In the genomic region with DNA sequence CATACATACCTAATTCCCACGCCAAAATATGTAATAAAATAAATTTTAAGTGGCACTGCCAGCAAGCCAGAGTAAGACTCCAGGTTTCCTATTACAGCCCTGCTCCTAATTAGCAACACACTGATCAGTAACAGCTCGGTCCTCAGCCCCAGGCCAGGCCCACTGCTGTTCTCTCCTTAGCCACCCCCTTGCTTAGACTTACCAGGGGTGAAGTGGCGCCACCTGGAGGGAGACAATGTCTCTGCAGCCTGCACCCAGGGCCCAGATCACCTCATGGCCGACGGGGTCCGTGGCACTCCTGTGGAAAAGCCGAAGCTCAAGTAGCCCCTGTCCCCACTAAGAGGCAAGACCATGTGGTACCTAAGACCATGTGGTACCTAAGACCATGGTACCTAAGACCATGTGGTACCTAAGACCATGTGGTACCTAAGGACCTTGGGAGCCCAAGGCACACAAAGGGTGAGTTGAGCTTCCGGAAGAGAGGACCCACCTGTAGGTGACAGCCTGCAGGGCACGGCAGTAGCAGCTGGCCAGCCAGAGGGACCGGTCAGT, we compare ENCODE assay signal across 9 mouse cellular contexts. TPM values are rescaled to one million over a fixed set of nuclear protein-coding genes. Genes with fewer than 3 reads are reported as not detected.
DNase-seq lines count a peak whose midpoint lies in the region; ATAC-seq and TF ChIP-seq lines count a peak whose summit lies in the region.
"Had no signal": no experiment of that assay in that cellular context is flagged by ENCODE, and none has a peak within 500 bp of the region (broad histone marks: within the 10 kb centered on the region; RNA-seq: fewer than 3 reads in every experiment).

No protein-coding gene starts in this region.

- H3K36me3 ChIP-seq in forebrain, embryonic 10.5 days (replicated peaks): no peaks in the 10 kb centered on the region
- peaks cover 6% of the 10 kb centered on the region; the same call in 1 of the 2 replicates for H3K36me3 ChIP-seq in forebrain, embryonic 15.5 days
- H3K36me3 ChIP-seq in limb, embryonic 14.5 days (ENCODE audit: control insufficient read depth, insufficient read depth, low read length): no peaks in the 10 kb centered on the region

- no peak overlapping the region for H3K9ac ChIP-seq in forebrain, embryonic 15.5 days (replicated peaks)
- no peak overlapping the region for H3K9ac ChIP-seq in limb, embryonic 14.5 days (ENCODE audit: low read depth, low read length, severe bottlenecking)

- DNase-seq in forebrain, embryonic 10.5 days (ENCODE audit: extremely low spot score, low spot score): peak; percentile 48
- DNase-seq in B cell, adult 2 months: peak; percentile 59 to 65
- DNase-seq in brain, embryonic 14.5 days (ENCODE audit: low read depth): peak; percentile 33
- DNase-seq in limb, embryonic 14.5 days (ENCODE audit: low spot score): no peak
- no peak for DNase-seq in right cerebral cortex, postnatal 4 days
- DNase-seq in left cerebral cortex, postnatal 14 days (ENCODE audit: low spot score in 2 of 2): no peak

- H3K4me1 ChIP-seq in forebrain, embryonic 10.5 days: peaks cover 5% of the 10 kb centered on the region; the same call in 1 of the 2 replicates
- no peaks in the 10 kb centered on the region for H3K4me1 ChIP-seq in forebrain, embryonic 15.5 days
- H3K4me1 ChIP-seq in limb, embryonic 14.5 days (ENCODE audit: control insufficient read depth, insufficient read depth, low read length): no peaks in the 10 kb centered on the region
- H3K4me1 ChIP-seq in olfactory bulb, adult 2 months (ENCODE audit: control insufficient read depth, insufficient read depth, low read length): peaks cover 13% of the 10 kb centered on the region

- no peak overlapping the region for H3K27ac ChIP-seq in forebrain, embryonic 10.5 days
- H3K27ac ChIP-seq in forebrain, embryonic 15.5 days (replicated peaks): no peak overlapping the region
- no peak overlapping the region for H3K27ac ChIP-seq in limb, embryonic 14.5 days (replicated peaks; ENCODE audit: low read depth, low read length)
- no peak overlapping the region for H3K27ac ChIP-seq in olfactory bulb, adult 2 months (ENCODE audit: insufficient read depth, low read depth, low read length)

- no peak overlapping the region for H3K4me3 ChIP-seq in forebrain, embryonic 10.5 days
- no peak overlapping the region for H3K4me3 ChIP-seq in forebrain, embryonic 15.5 days
- no peak overlapping the region for H3K4me3 ChIP-seq in limb, embryonic 14.5 days (replicated peaks; ENCODE audit: low read length)
- no peak overlapping the region for H3K4me3 ChIP-seq in olfactory bulb, adult 2 months (ENCODE audit: insufficient read depth, low read depth, low read length)

- TF ChIP-seq POLR2A in brain, embryonic 14.5 days (IDR thresholded peaks at IDR 0.05; ENCODE audit: borderline replicate concordance, extremely low read depth, insufficient read depth, insufficient read length, poor library complexity, severe bottlenecking): no peak
- TF ChIP-seq POLR2A in limb, embryonic 14.5 days (IDR thresholded peaks at IDR 0.05; ENCODE audit: borderline replicate concordance, extremely low read depth, insufficient read depth, insufficient read length): no peak
- no peak for TF ChIP-seq POLR2A in olfactory bulb, adult 2 months (IDR thresholded peaks at IDR 0.05; ENCODE audit: insufficient read depth, low read depth, low read length)

- intact Hi-C loops in left cerebral cortex, postnatal 14 days (cut with DNase I): no loop called here

- ATAC-seq in forebrain, embryonic 15.5 days (replicated peaks): no peak
- peak; percentile 53; the same call in 1 of the 2 replicates for ATAC-seq in limb, embryonic 14.5 days (ENCODE audit: low FRiP score, low read depth)

- H3K9me3 ChIP-seq in forebrain, embryonic 10.5 days: no peaks in the 10 kb centered on the region
- H3K9me3 ChIP-seq in forebrain, embryonic 15.5 days: no peaks in the 10 kb centered on the region
- no peaks in the 10 kb centered on the region for H3K9me3 ChIP-seq in limb, embryonic 14.5 days (ENCODE audit: control insufficient read depth, low read length)

- no peak overlapping the region for H3K4me2 ChIP-seq in forebrain, embryonic 15.5 days (replicated peaks)
- H3K4me2 ChIP-seq in limb, embryonic 14.5 days (replicated peaks; ENCODE audit: low read depth, low read length, severe bottlenecking): no peak overlapping the region

- TF ChIP-seq CTCF in brain, embryonic 14.5 days (IDR thresholded peaks at IDR 0.05; ENCODE audit: borderline replicate concordance, extremely low read depth, insufficient read depth, insufficient read length): peak; percentile 55
- TF ChIP-seq CTCF in olfactory bulb, adult 2 months (IDR thresholded peaks at IDR 0.05; ENCODE audit: insufficient read depth, low read depth, low read length): peak; percentile 59

- 39% methylated on average over 10 of the region's 10 CpGs for WGBS in forebrain, embryonic 10.5 days
- 38% methylated on average over 10 of the region's 10 CpGs for WGBS in forebrain, embryonic 15.5 days
- 33% methylated on average over 10 of the region's 10 CpGs for WGBS in limb, embryonic 14.5 days
- WGBS in olfactory bulb, adult 2 months: 50% methylated on average over 10 of the region's 10 CpGs

- H3K27me3 ChIP-seq in forebrain, embryonic 10.5 days (ENCODE audit: poor library complexity, severe bottlenecking): peaks cover 52% of the 10 kb centered on the region
- H3K27me3 ChIP-seq in forebrain, embryonic 15.5 days: no peaks in the 10 kb centered on the region
- no peaks in the 10 kb centered on the region; the same call in 1 of the 2 replicates for H3K27me3 ChIP-seq in limb, embryonic 14.5 days (ENCODE audit: control insufficient read depth, insufficient read depth, low read length)

RNA-seq across cellular contexts. Expression of a gene that starts 25.4 kb away (rescaled TPM):
- polyA plus RNA-seq in forebrain, embryonic 10.5 days (2016; fragmentation: Nextera tagmentation; extraction: Ambion mirVana): 0.48 and 0.64 TPM in 2 replicates
- 7.2 and 7.4 TPM in 2 replicates for polyA plus RNA-seq in forebrain, embryonic 15.5 days (2015; fragmentation: Nextera tagmentation; extraction: Ambion mirVana)
- polyA plus RNA-seq in brain, embryonic 14.5 days (2012; rRNA removed): 17.7 and 24.5 TPM in 2 replicates
- polyA plus RNA-seq in limb, embryonic 14.5 days (2012; rRNA removed): 1.7 and 2.5 TPM in 2 replicates
- 0.45 and 0.48 TPM in 2 replicates for polyA plus RNA-seq in limb, embryonic 14.5 days (2014; fragmentation: Nextera tagmentation; extraction: Ambion mirVana)
- polyA plus RNA-seq in olfactory bulb, adult 2 months (2012; ENCODE audit: insufficient read depth, insufficient read length, low replicate concordance, missing spikeins): not detected in 2 replicates
- total RNA-seq in left cerebral cortex, postnatal 14 days (2021): 100 to 1,000 TPM; 119 to 126 TPM
- polyA plus RNA-seq: liver, embryonic 16.5 days had no signal

RNA-seq across cellular contexts. Expression of a gene that starts 25.7 kb away (rescaled TPM):
- 35.3 and 37.2 TPM in 2 replicates for polyA plus RNA-seq in forebrain, embryonic 10.5 days (2016; fragmentation: Nextera tagmentation; extraction: Ambion mirVana)
- 28.7 and 29.7 TPM in 2 replicates for polyA plus RNA-seq in forebrain, embryonic 15.5 days (2015; fragmentation: Nextera tagmentation; extraction: Ambion mirVana)
- 16.7 and 22.8 TPM in 2 replicates for polyA plus RNA-seq in brain, embryonic 14.5 days (2012; rRNA removed)
- polyA plus RNA-seq in limb, embryonic 14.5 days (2012; rRNA removed): 27.6 and 30.0 TPM in 2 replicates
- polyA plus RNA-seq in limb, embryonic 14.5 days (2014; fragmentation: Nextera tagmentation; extraction: Ambion mirVana): 26.8 and 29.6 TPM in 2 replicates
- not detected in 2 replicates for polyA plus RNA-seq in olfactory bulb, adult 2 months (2012; ENCODE audit: insufficient read depth, insufficient read length, low replicate concordance, missing spikeins)
- 10 to 100 TPM; 27.1 to 34.0 TPM for total RNA-seq in left cerebral cortex, postnatal 14 days (2021)

RNA-seq across cellular contexts. Expression of a gene that starts 26.1 kb away (rescaled TPM):
- 766 and 774 TPM in 2 replicates for polyA plus RNA-seq in forebrain, embryonic 10.5 days (2016; fragmentation: Nextera tagmentation; extraction: Ambion mirVana)
- polyA plus RNA-seq in forebrain, embryonic 15.5 days (2015; fragmentation: Nextera tagmentation; extraction: Ambion mirVana): 644 and 647 TPM in 2 replicates
- polyA plus RNA-seq in brain, embryonic 14.5 days (2012; rRNA removed): 313 and 319 TPM in 2 replicates
- polyA plus RNA-seq in limb, embryonic 14.5 days (2012; rRNA removed): 203 and 247 TPM in 2 replicates
- polyA plus RNA-seq in limb, embryonic 14.5 days (2014; fragmentation: Nextera tagmentation; extraction: Ambion mirVana): 416 and 417 TPM in 2 replicates
- polyA plus RNA-seq in olfactory bulb, adult 2 months (2012; ENCODE audit: insufficient read depth, insufficient read length, low replicate concordance, missing spikeins): not detected in 2 replicates
- total RNA-seq in left cerebral cortex, postnatal 14 days (2021): 100 to 1,000 TPM; 209 to 210 TPM

RNA-seq across cellular contexts. Expression of a gene that starts 35.9 kb away (rescaled TPM):
- not detected in 2 replicates for polyA plus RNA-seq in forebrain, embryonic 10.5 days (2016; fragmentation: Nextera tagmentation; extraction: Ambion mirVana)
- polyA plus RNA-seq in forebrain, embryonic 15.5 days (2015; fragmentation: Nextera tagmentation; extraction: Ambion mirVana): not detected in 2 replicates
- 0.05 and 0.10 TPM in 2 replicates for polyA plus RNA-seq in brain, embryonic 14.5 days (2012; rRNA removed)
- 0.05 and 0.08 TPM in 2 replicates for polyA plus RNA-seq in limb, embryonic 14.5 days (2012; rRNA removed)
- polyA plus RNA-seq in limb, embryonic 14.5 days (2014; fragmentation: Nextera tagmentation; extraction: Ambion mirVana): not detected in 2 replicates
- not detected in 2 replicates for polyA plus RNA-seq in olfactory bulb, adult 2 months (2012; ENCODE audit: insufficient read depth, insufficient read length, low replicate concordance, missing spikeins)
- total RNA-seq in left cerebral cortex, postnatal 14 days (2021): 10 to 100 TPM; 50.3 to 64.1 TPM
- polyA plus RNA-seq: liver, embryonic 16.5 days had no signal

RNA-seq across cellular contexts. Expression of a gene that starts 45.7 kb away (rescaled TPM):
- polyA plus RNA-seq in forebrain, embryonic 10.5 days (2016; fragmentation: Nextera tagmentation; extraction: Ambion mirVana): 84.4 and 85.8 TPM in 2 replicates
- 54.2 and 56.8 TPM in 2 replicates for polyA plus RNA-seq in forebrain, embryonic 15.5 days (2015; fragmentation: Nextera tagmentation; extraction: Ambion mirVana)
- polyA plus RNA-seq in brain, embryonic 14.5 days (2012; rRNA removed): 65.3 and 67.0 TPM in 2 replicates
- 69.5 and 76.0 TPM in 2 replicates for polyA plus RNA-seq in limb, embryonic 14.5 days (2012; rRNA removed)
- 40.2 and 45.4 TPM in 2 replicates for polyA plus RNA-seq in limb, embryonic 14.5 days (2014; fragmentation: Nextera tagmentation; extraction: Ambion mirVana)
- not detected in 2 replicates for polyA plus RNA-seq in olfactory bulb, adult 2 months (2012; ENCODE audit: insufficient read depth, insufficient read length, low replicate concordance, missing spikeins)
- total RNA-seq in left cerebral cortex, postnatal 14 days (2021): 10 to 100 TPM; 33.8 to 34.7 TPM

Comparison
In these comparisons a context has a peak if more than half of its experiments do, and no peak if none do; other contexts are left out.
1. DNase-seq: peak in forebrain, embryonic 10.5 days (single experiment), B cell, adult 2 months (2 of 2) and brain, embryonic 14.5 days (single experiment); none in limb, embryonic 14.5 days (single experiment), right cerebral cortex, postnatal 4 days (single experiment) and left cerebral cortex, postnatal 14 days (0 of 2).